Mouse (Mus musculus) kidney, embryonic 14.5 days (tissue): ENCODE measurements around the gene Acat2. TPM values are rescaled to one million over a fixed set of nuclear protein-coding genes. Genes with fewer than 3 reads are reported as not detected.
"Not testable (repeated sequence)": the region's sequence is repeated elsewhere in the genome, so short reads cannot be mapped to it uniquely, and the experiment has no call there.

Experiments used
- ATAC-seq: fragments of 200-750 bp; cut with Nextera tagmentation; 2 replicates; pipeline ENCODE4 v1.8.0; 2017; ENCODE audit warnings: moderate number of reproducible peaks, mild to moderate bottlenecking, moderate TSS enrichment, moderate library complexity; ENCODE audit not compliant: low FRiP score, low TSS enrichment
- H3K27ac ChIP-seq: fragments of 300-500 bp; sonication (generic); 2 replicates; pipeline ENCODE4 v1.5.1; 2014; ENCODE audit warnings: low read depth, mild to moderate bottlenecking, low read length, moderate library complexity, mixed read lengths
- H3K27me3 ChIP-seq: fragments of 300-500 bp; sonication (generic); 2 replicates; pipeline ENCODE4 v1.6.1; 2014; ENCODE audit warnings: mild to moderate bottlenecking, low read length; ENCODE audit not compliant: control insufficient read depth, insufficient read depth
- H3K36me3 ChIP-seq: fragments of 300-500 bp; sonication (generic); 2 replicates; pipeline ENCODE4 v1.6.1; 2014; ENCODE audit warnings: low read length, mixed read lengths; ENCODE audit not compliant: control insufficient read depth, insufficient read depth
- H3K4me1 ChIP-seq: fragments of 300-500 bp; sonication (generic); 2 replicates; pipeline ENCODE4 v1.6.1; 2014; ENCODE audit warnings: low read length, mixed read lengths; ENCODE audit not compliant: control insufficient read depth, insufficient read depth
- H3K4me2 ChIP-seq: fragments of 300-500 bp; sonication (generic); replicated peaks from 2 replicates; pipeline ENCODE4 v1.6.1; 2014; ENCODE audit warnings: low read depth, mild to moderate bottlenecking, low read length
- H3K4me3 ChIP-seq: fragments of 300-500 bp; sonication (generic); 2 replicates; pipeline ENCODE4 v1.5.1; 2014; ENCODE audit warnings: mild to moderate bottlenecking, low read length
- H3K9ac ChIP-seq: fragments of 300-500 bp; sonication (generic); 2 replicates; pipeline ENCODE4 v1.6.1; 2014; ENCODE audit warnings: low read depth, mild to moderate bottlenecking, low read length, moderate library complexity
- H3K9me3 ChIP-seq: fragments of 300-500 bp; sonication (generic); 2 replicates; pipeline ENCODE4 v1.6.1; 2016; ENCODE audit warnings: low read length; ENCODE audit not compliant: control insufficient read depth
- WGBS: fragments of 180-500 bp; shearing (Covaris S2); extraction: QIAGEN DNeasy Blood & Tissue Kit; methylation state at CpG from one replicate; pipeline ENCODE4 v1.1.7; 2014; 5-methylcytosine and 5-hydroxymethylcytosine counted together
- polyA plus RNA-seq: library from polyadenylated mRNA; unstranded; fragments of >200 nt; fragmentation: Nextera tagmentation; extraction: Ambion mirVana; gene quantifications from 2 replicates; pipeline ENCODE4 v1.2.1, GENCODE M21; 2014

Gene Acat2
- polyA plus RNA-seq = 78.4 and 95.7 TPM in 2 replicates

GRCm38 (mm10) chr17:12960331-12960873 is at the start of gene Acat2:
Acat2 (minus strand) TSS chr17:12960747.
- Histone ChIP-seq H3K27me3 (no peaks in the 10 kb centered on the region), H3K36me3 (peaks cover 23% of the 10 kb centered on the region), H3K9ac (peak within 1 kb of the TSS; percentile 19; the same call in 1 of the 2 replicates), H3K4me2 (peak within 1 kb of the TSS; percentile 56), H3K9me3 (no peaks in the 10 kb centered on the region), H3K4me3 (peak within 1 kb of the TSS; percentile 40), H3K27ac (peak within 1 kb of the TSS; percentile 3; the same call in 1 of the 2 replicates), H3K4me1 (no peaks in the 10 kb centered on the region)
- under 1% methylated on average over 38 of the region's 42 CpGs for WGBS
- peak; percentile 99 for ATAC-seq

GRCm38 (mm10) chr17:13009887-13010286 is 49.3 kb upstream of the Acat2 start:
- H3K9me3 ChIP-seq = no peaks in the 10 kb centered on the region
- H3K27me3 ChIP-seq = no peaks in the 10 kb centered on the region
- H3K4me2 ChIP-seq = no peak overlapping the region
- no peak overlapping the region for H3K27ac ChIP-seq
- peaks cover 11% of the 10 kb centered on the region; the same call in 1 of the 2 replicates for H3K4me1 ChIP-seq
- 31% methylated on average over 3 of the region's 3 CpGs for WGBS
- no peak for ATAC-seq
- H3K4me3 ChIP-seq = no peak overlapping the region
- H3K9ac ChIP-seq = no peak overlapping the region
- peaks cover 20% of the 10 kb centered on the region for H3K36me3 ChIP-seq

GRCm38 (mm10) chr17:13008528-13008927 is 48.0 kb upstream of the Acat2 start:
- ATAC-seq = no peak
- H3K9ac ChIP-seq = peak overlapping the region; percentile 73
- H3K36me3 ChIP-seq = peaks cover 12% of the 10 kb centered on the region
- WGBS = 3% methylated on average over 10 of the region's 10 CpGs
- H3K4me3 ChIP-seq = peak overlapping the region; percentile 73
- H3K27ac ChIP-seq = no peak overlapping the region
- H3K4me2 ChIP-seq = peak overlapping the region; percentile 64
- peaks cover 11% of the 10 kb centered on the region; the same call in 1 of the 2 replicates for H3K4me1 ChIP-seq
- H3K27me3 ChIP-seq = no peaks in the 10 kb centered on the region
- no peaks in the 10 kb centered on the region for H3K9me3 ChIP-seq

GRCm38 (mm10) chr17:13007730-13008425 is 47.3 kb upstream of the Acat2 start:
- H3K9ac ChIP-seq = peak overlapping the region; percentile 73
- no peaks in the 10 kb centered on the region for H3K9me3 ChIP-seq
- H3K27ac ChIP-seq = peak overlapping the region; percentile 72
- H3K4me2 ChIP-seq = peak overlapping the region; percentile 64
- H3K4me3 ChIP-seq = peak overlapping the region; percentile 73
- under 1% methylated on average over 65 of the region's 76 CpGs for WGBS
- H3K36me3 ChIP-seq = peaks cover 5% of the 10 kb centered on the region; the same call in 1 of the 2 replicates
- peaks cover 11% of the 10 kb centered on the region; the same call in 1 of the 2 replicates for H3K4me1 ChIP-seq
- ATAC-seq = peak; percentile 99
- H3K27me3 ChIP-seq = no peaks in the 10 kb centered on the region

GRCm38 (mm10) chr17:13006984-13007383 is 46.4 kb upstream of the Acat2 start:
- H3K9me3 ChIP-seq = no peaks in the 10 kb centered on the region
- H3K4me3 ChIP-seq = peak overlapping the region; percentile 73
- H3K27ac ChIP-seq = peak overlapping the region; percentile 53; the same call in 1 of the 2 replicates
- ATAC-seq = no peak
- H3K4me1 ChIP-seq = peaks cover 11% of the 10 kb centered on the region; the same call in 1 of the 2 replicates
- H3K9ac ChIP-seq = peak overlapping the region; percentile 44; the same call in 1 of the 2 replicates
- H3K36me3 ChIP-seq = peaks cover 4% of the 10 kb centered on the region; the same call in 1 of the 2 replicates
- no peaks in the 10 kb centered on the region for H3K27me3 ChIP-seq
- WGBS = 34% methylated on average over 5 of the region's 5 CpGs
- H3K4me2 ChIP-seq = peak overlapping the region; percentile 64

GRCm38 (mm10) chr17:13006546-13006945 is 46.0 kb upstream of the Acat2 start, which contains the start of gene Sod2:
Sod2 (plus strand) TSS chr17:13006846.
- ATAC-seq, H3K27me3 ChIP-seq, H3K36me3 ChIP-seq, H3K9me3 ChIP-seq: not testable (repeated sequence)
- Histone ChIP-seq H3K4me3 (peak within 1 kb of the TSS; percentile 73), H3K4me2 (peak within 1 kb of the TSS; percentile 64), H3K9ac (peak within 1 kb of the TSS; percentile 44; the same call in 1 of the 2 replicates), H3K4me1 (peaks cover 11% of the 10 kb centered on the region; the same call in 1 of the 2 replicates), H3K27ac (peak within 1 kb of the TSS; percentile 72; the same call in 1 of the 2 replicates)
- WGBS = 95% methylated on average over 2 of the region's 2 CpGs

- H3K36me3 ChIP-seq, H3K27ac ChIP-seq, H3K9ac ChIP-seq, H3K9me3 ChIP-seq, ATAC-seq, H3K4me2 ChIP-seq, H3K27me3 ChIP-seq, H3K4me3 ChIP-seq: not testable (repeated sequence)
- WGBS = 72% methylated on average over 2 of the region's 2 CpGs
- H3K4me1 ChIP-seq = peaks cover 10% of the 10 kb centered on the region; the same call in 1 of the 2 replicates
Observed at GRCm38 (mm10) chr17:13004436-13004835, 43.9 kb upstream of the Acat2 start.

- WGBS = 90% methylated on average over 5 of the region's 5 CpGs
- not testable (repeated sequence) for H3K27ac ChIP-seq, ATAC-seq, H3K9me3 ChIP-seq, H3K36me3 ChIP-seq, H3K9ac ChIP-seq, H3K4me3 ChIP-seq, H3K4me1 ChIP-seq, H3K27me3 ChIP-seq, H3K4me2 ChIP-seq
Observed at GRCm38 (mm10) chr17:13002243-13002642, 41.7 kb upstream of the Acat2 start.

GRCm38 (mm10) chr17:12999069-12999468 is 38.5 kb upstream of the Acat2 start:
- H3K9me3 ChIP-seq = no peaks in the 10 kb centered on the region
- ATAC-seq = no peak

More at GRCm38 (mm10) chr17:12999069-12999468, 38.5 kb upstream of the Acat2 start:
- no peaks in the 10 kb centered on the region for H3K4me1 ChIP-seq
- H3K27me3 ChIP-seq = no peaks in the 10 kb centered on the region
- no peak overlapping the region for H3K4me3 ChIP-seq
- no peaks in the 10 kb centered on the region for H3K36me3 ChIP-seq
- H3K27ac ChIP-seq = no peak overlapping the region
- no peak overlapping the region for H3K4me2 ChIP-seq
- 77% methylated on average over 6 of the region's 6 CpGs for WGBS
- H3K9ac ChIP-seq = no peak overlapping the region
